In genomic region chr9:45829107-45829506, GRCm38 (mm10) we compare ENCODE assay signal across 1 mouse cellular context.
A peak's percentile ranks its signal among the peaks of the same experiment; 100 is the strongest.
TF ChIP-seq lines count a peak whose summit lies in the region.

No protein-coding gene starts in this region.

TF ChIP-seq in MEL, 35 proteins besides CTCF, POLR2A, EP300 and RAD21 (continued from another document):
- peak; percentile 21; the same call in 1 of the 2 replicates for TF ChIP-seq ETS1 (IDR thresholded peaks at IDR 0.05; ENCODE audit: low read depth, low read length)
- TF ChIP-seq TBP (IDR thresholded peaks at IDR 0.05; ENCODE audit: low read depth, low read length): peak; percentile 39; the same call in 1 of the 2 replicates
